Mouse (Mus musculus) heart, adult 2 months (tissue): ENCODE data around the gene Gm49340. TPM values are rescaled to one million over a fixed set of nuclear protein-coding genes. Genes with fewer than 3 reads are reported as not detected.
A peak's percentile ranks its signal among the peaks of the same experiment; 100 is the strongest.

Source experiments
- DNase-seq, 2 experiments: peaks; one replicate each; pipeline ENCODE4 v3.0.0; 2021
- H3K27ac ChIP-seq: fragments of 200-600 bp; 2 replicates; pipeline ENCODE4 v1.8.1; 2022
- H3K27me3 ChIP-seq: fragments of 200-500 bp; 2 replicates; pipeline ENCODE4 v1.6.1; 2012; ENCODE audit warnings: mild to moderate bottlenecking, low read length, inconsistent platforms, mixed read lengths; ENCODE audit not compliant: control insufficient read depth, insufficient read depth
- H3K36me3 ChIP-seq: fragments of 200-500 bp; 2 replicates; pipeline ENCODE4 v1.6.1; 2012; ENCODE audit warnings: low read length, inconsistent platforms; ENCODE audit not compliant: control insufficient read depth, insufficient read depth
- H3K4me1 ChIP-seq: fragments of 200-500 bp; 2 replicates; pipeline ENCODE4 v1.6.1; 2011; ENCODE audit warnings: low read length; ENCODE audit not compliant: control insufficient read depth, insufficient read depth
- H3K4me3 ChIP-seq: fragments of 200-600 bp; 2 replicates; pipeline ENCODE4 v1.8.1; 2022
- H3K79me2 ChIP-seq: fragments of 200-500 bp; replicated peaks from 2 replicates; pipeline ENCODE4 v1.6.1; 2012; ENCODE audit warnings: mild to moderate bottlenecking, inconsistent platforms, low read length, moderate library complexity, mixed read lengths; ENCODE audit not compliant: control insufficient read depth, insufficient read depth
- H3K9ac ChIP-seq: fragments of 200-500 bp; 2 replicates; pipeline ENCODE4 v1.6.1; 2012; ENCODE audit warnings: low read depth, mild to moderate bottlenecking, control low read depth, inconsistent platforms, low read length, mixed read lengths
- CTCF ChIP-seq: fragments of 200-600 bp; IDR thresholded peaks from 2 replicates; pipeline ENCODE4 v1.8.1; 2022; ENCODE audit warnings: antibody characterized with exemption, mild to moderate bottlenecking, moderate library complexity
- EP300 ChIP-seq: fragments of 200-500 bp; IDR thresholded peaks from 2 replicates; pipeline ENCODE4 v1.6.1; 2011; ENCODE audit warnings: low read depth, low read length, control low read depth; ENCODE audit not compliant: insufficient read depth
- POLR2A ChIP-seq: fragments of 200-500 bp; IDR thresholded peaks from 2 replicates; pipeline ENCODE4 v1.6.1; 2011; ENCODE audit warnings: mild to moderate bottlenecking, low read depth, low read length, control low read depth; ENCODE audit not compliant: insufficient read depth
- WGBS: fragments of 180-500 bp; shearing (Covaris S2); methylation state at CpG from one replicate; pipeline ENCODE4 v1.1.7; 2018; 5-methylcytosine and 5-hydroxymethylcytosine counted together
- intact Hi-C: fragments of 180-260 bp; cut with DNase I; formaldehyde crosslinking; loops from one replicate; pipeline ENCODE4 v1.15.1; 2025
- polyA plus RNA-seq: library from polyadenylated mRNA; depleted of rRNA; stranded (reverse); fragments of >200 nt; gene quantifications from 2 replicates; pipeline ENCODE4 v1.2.3, GENCODE M21; 2012
- total RNA-seq, 2 experiments: library from RNA; stranded (reverse); gene quantifications; 2 replicates each; pipeline ENCODE4 v1.2.3; 2021

Gene Gm49340
- total and polyA plus RNA-seq, 3 experiments, result not detected

GRCm38 (mm10) chr11:73326485-73326886 is 3.1 kb upstream of the Gm49340 start:
- intact Hi-C loops, result no loop called here
- peak in 1 of 2 experiments; percentile 17 for DNase-seq
- Histone ChIP-seq H3K27ac (0 out of 2 replicates have a peak overlapping the region, but pooled peaks have one; percentile 24), H3K4me1 (peaks cover 1% of the 10 kb centered on the region), H3K4me3 (no peak overlapping the region), H3K27me3 (no peaks in the 10 kb centered on the region), H3K36me3 (no peaks in the 10 kb centered on the region), H3K9ac (0 out of 2 replicates have a peak overlapping the region, but pooled peaks have one; percentile 12), H3K79me2 (no peaks in the 10 kb centered on the region)
- 52% methylated on average over 12 of the region's 12 CpGs for WGBS
- TF ChIP-seq POLR2A (no peak), EP300 (no peak), CTCF (no peak)

- DNase-seq, result no peak
- H3K4me1 ChIP-seq, result peaks cover 1% of the 10 kb centered on the region
- TF ChIP-seq EP300 (no peak), POLR2A (no peak), CTCF (no peak)
- 48% methylated on average over 4 of the region's 4 CpGs for WGBS
- H3K27me3 ChIP-seq, result no peaks in the 10 kb centered on the region
- H3K36me3 ChIP-seq, result no peaks in the 10 kb centered on the region
- intact Hi-C loops, result no loop called here
- H3K4me3 ChIP-seq, result no peak overlapping the region
- H3K27ac ChIP-seq, result no peak overlapping the region
- H3K79me2 ChIP-seq, result no peaks in the 10 kb centered on the region
- no peak overlapping the region for H3K9ac ChIP-seq
These were observed 2.2 kb upstream of the Gm49340 start for GRCm38 (mm10) chr11:73327361-73327760.

DNA sequence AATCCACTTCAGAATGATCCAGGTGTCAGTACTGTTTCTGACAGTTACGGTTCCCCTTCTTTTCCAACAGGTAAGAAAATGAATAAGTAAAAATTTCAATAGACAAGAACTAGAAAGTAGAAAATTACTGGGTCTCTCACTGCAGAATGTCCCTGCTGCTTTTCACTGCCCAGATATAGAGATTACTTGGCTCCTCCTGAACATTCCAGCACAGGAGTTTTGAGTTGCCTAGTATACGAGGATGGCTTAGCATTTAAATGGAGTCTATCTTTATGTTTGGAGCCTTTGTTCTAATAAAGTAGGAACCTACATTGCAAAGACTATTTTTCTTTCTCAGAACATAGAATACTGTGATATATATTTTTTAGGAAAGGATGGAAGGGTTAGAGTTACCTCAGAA is 3.8 kb downstream of the Gm49340 start:
- Histone ChIP-seq H3K27ac (no peak overlapping the region), H3K27me3 (no peaks in the 10 kb centered on the region), H3K36me3 (no peaks in the 10 kb centered on the region), H3K4me1 (no peaks in the 10 kb centered on the region), H3K79me2 (no peaks in the 10 kb centered on the region), H3K9ac (no peak overlapping the region), H3K4me3 (no peak overlapping the region)
- intact Hi-C loops, result no loop called here
- DNase-seq, result no peak
- TF ChIP-seq CTCF (no peak), EP300 (no peak)
- WGBS, result 64% methylated on average over 2 of the region's 2 CpGs

GRCm38 (mm10) chr11:73336919-73337318 is 7.4 kb downstream of the Gm49340 start:
- H3K4me1 ChIP-seq, result no peaks in the 10 kb centered on the region
- TF ChIP-seq EP300 (no peak), CTCF (no peak), POLR2A (no peak)
- H3K79me2 ChIP-seq, result no peaks in the 10 kb centered on the region
- DNase-seq, result no peak
- H3K36me3 ChIP-seq, result no peaks in the 10 kb centered on the region
- intact Hi-C loops, result no loop called here
- no peak overlapping the region for H3K4me3 ChIP-seq
- WGBS, result 65% methylated on average over 4 of the region's 4 CpGs
- no peak overlapping the region for H3K9ac ChIP-seq
- H3K27ac ChIP-seq, result no peak overlapping the region
- H3K27me3 ChIP-seq, result no peaks in the 10 kb centered on the region

DNA sequence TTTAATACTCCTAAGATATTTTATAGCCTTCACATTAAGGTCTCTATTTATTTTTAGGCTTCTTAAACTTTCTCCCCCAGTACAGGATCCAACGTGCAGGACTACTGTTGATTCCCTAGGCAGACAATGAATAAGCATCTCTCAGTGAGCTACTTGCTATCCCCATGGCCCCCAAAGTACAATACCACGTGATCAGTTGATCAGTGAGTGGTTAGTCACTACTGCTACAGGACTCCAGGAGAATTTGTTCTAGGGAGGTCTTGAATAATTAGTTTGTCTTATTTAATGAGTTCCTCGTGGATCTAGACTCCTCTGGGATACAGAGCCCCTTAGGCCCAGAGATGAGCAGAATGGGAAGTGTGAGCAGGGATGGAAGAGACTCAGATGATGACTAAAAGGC is 20.9 kb downstream of the Gm49340 start, which contains the start of gene Olfr20:
TSS of gene Olfr20 (plus strand) at position 301 of the 400 bp plus-strand sequence.
- DNase-seq, result no peak
- H3K27ac ChIP-seq, result no peak within 1 kb of the TSS
- WGBS, result 35% methylated on average over 3 of the region's 3 CpGs
- intact Hi-C loops, result no loop called here
- H3K9ac ChIP-seq, result no peak within 1 kb of the TSS
- no peaks in the 10 kb centered on the region for H3K79me2 ChIP-seq
- H3K27me3 ChIP-seq, result no peaks in the 10 kb centered on the region
- no peak for TF ChIP-seq POLR2A
- TF ChIP-seq CTCF, result no peak
- TF ChIP-seq EP300, result no peak
- H3K4me1 ChIP-seq, result no peaks in the 10 kb centered on the region
- no peak within 1 kb of the TSS for H3K4me3 ChIP-seq
- no peaks in the 10 kb centered on the region for H3K36me3 ChIP-seq

DNA sequence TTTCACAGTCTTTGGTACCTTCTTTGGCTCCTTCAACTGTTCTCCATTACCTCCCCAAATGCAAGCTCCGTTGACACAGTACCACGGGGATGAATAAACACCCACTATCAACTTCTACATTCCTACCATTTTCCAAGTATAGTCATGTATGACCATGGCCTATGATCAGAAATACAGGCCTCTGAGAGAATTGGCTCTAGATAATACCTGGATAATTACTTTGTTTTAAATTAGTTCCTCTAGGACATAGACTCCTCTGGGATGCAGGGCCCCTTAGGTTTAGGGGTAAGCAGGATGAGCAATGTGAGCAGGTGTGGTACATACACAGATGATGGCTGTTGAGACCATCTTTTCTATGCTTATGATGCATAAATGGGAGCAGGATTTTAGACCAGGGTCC is 41.4 kb downstream of the Gm49340 start, which contains the start of gene Olfr376:
TSS of gene Olfr376 (plus strand) at position 301 of the 400 bp plus-strand sequence.
- 78% methylated on average over 2 of the region's 2 CpGs for WGBS
- intact Hi-C loops, result no loop called here
- no peak for DNase-seq

More for the DNA sequence above, 41.4 kb downstream of the Gm49340 start, which contains the start of gene Olfr376:
- no peaks in the 10 kb centered on the region for H3K79me2 ChIP-seq
- no peaks in the 10 kb centered on the region for H3K36me3 ChIP-seq
- no peaks in the 10 kb centered on the region for H3K4me1 ChIP-seq
- no peak within 1 kb of the TSS for H3K9ac ChIP-seq
- no peak for TF ChIP-seq POLR2A
- no peak for TF ChIP-seq CTCF
- no peak for TF ChIP-seq EP300
- no peaks in the 10 kb centered on the region for H3K27me3 ChIP-seq
- H3K27ac ChIP-seq, result no peak within 1 kb of the TSS
- no peak within 1 kb of the TSS for H3K4me3 ChIP-seq
